Mouse (Mus musculus): ENCODE data around the gene Inpp5a. TPM values are rescaled to one million over a fixed set of nuclear protein-coding genes. Genes with fewer than 3 reads are reported as not detected.

Gene Inpp5a
- polyA plus RNA-seq, 1 experiment, result 27.5 TPM

DNA sequence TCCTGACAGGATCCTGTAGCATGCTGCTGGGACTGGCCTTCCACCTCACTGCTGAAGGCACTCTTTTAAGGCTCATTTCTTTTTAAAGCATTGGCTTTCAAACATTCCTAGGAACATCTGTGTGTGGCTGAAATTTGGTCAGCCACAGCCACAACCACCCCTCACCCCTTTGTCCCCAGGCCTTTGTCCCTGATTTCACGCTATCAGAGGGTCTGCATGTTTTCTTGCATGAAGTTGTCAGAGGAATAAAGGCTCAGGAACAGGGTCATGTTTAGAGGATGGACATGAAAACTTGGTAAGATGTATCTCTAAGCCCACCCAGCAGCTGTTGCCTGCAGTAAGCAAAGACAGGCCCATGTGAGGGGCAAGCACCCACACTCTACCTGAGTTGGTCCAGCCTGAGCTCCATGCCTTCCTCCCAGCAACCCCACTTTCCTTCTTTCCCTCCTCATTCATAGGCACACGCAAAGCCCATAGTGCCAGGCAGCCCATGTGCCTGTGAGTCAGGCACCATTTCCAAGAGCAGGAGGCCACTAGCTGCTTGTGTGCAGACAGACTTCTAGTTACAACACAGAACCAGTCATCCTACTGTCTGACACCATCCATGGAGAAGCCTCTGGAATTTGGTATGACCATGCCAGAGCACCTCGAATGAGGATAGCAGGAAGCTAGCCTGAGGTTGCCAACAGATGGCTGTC is 161.3 kb downstream of the Inpp5a start:
- Histone ChIP-seq H3K4me3 (ENCODE audit: insufficient read depth, low read depth, low read length) (no peak overlapping the region), H3K4me1 (ENCODE audit: control insufficient read depth, insufficient read depth, low read length) (no peaks in the 10 kb centered on the region), H3K36me3 (ENCODE audit: control insufficient read depth, insufficient read depth, low read length) (no peaks in the 10 kb centered on the region), H3K27ac (ENCODE audit: insufficient read depth, low read depth, low read length) (no peak overlapping the region), H3K27me3 (replicated peaks; ENCODE audit: control insufficient read depth, insufficient read depth, low read length) (no peaks in the 10 kb centered on the region)
- 86% methylated on average over 3 of the region's 3 CpGs for WGBS
- DNase-seq, result no peak
- TF ChIP-seq POLR2A (IDR thresholded peaks at IDR 0.05; ENCODE audit: low read depth, low read length), result no peak
- TF ChIP-seq CTCF (conservative IDR thresholded peaks at IDR 0.05; ENCODE audit: insufficient read depth, insufficient read length, low read depth, low read length), result no peak

DNA sequence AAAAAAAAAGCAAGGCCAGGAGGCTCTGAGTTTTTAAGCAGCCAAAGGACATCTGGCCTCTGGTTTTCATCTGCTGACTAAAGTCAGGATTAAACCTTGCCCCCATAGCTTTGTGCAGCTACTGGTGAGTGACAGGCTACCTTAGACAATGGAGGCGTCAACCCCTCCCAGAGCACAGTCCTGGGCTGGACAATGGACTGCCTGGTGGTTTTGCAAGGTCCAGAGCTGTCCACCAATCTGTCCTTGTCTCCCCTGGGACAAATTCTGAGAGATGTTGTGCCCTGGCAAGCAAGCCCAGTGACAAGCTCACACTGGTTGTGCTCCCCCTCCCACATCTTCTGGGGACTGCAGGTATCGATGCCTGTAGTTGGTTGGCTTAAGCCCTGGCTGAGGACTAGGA is 162.6 kb downstream of the Inpp5a start:
- TF ChIP-seq POLR2A (IDR thresholded peaks at IDR 0.05; ENCODE audit: low read depth, low read length) (no peak), CTCF (conservative IDR thresholded peaks at IDR 0.05; ENCODE audit: insufficient read depth, insufficient read length, low read depth, low read length) (no peak)
- Histone ChIP-seq H3K36me3 (ENCODE audit: control insufficient read depth, insufficient read depth, low read length) (no peaks in the 10 kb centered on the region), H3K4me3 (ENCODE audit: insufficient read depth, low read depth, low read length) (no peak overlapping the region), H3K27me3 (replicated peaks; ENCODE audit: control insufficient read depth, insufficient read depth, low read length) (no peaks in the 10 kb centered on the region), H3K4me1 (ENCODE audit: control insufficient read depth, insufficient read depth, low read length) (no peaks in the 10 kb centered on the region), H3K27ac (ENCODE audit: insufficient read depth, low read depth, low read length) (no peak overlapping the region)
- WGBS, result 85% methylated on average over 2 of the region's 2 CpGs
- DNase-seq, result peak; percentile 23

DNA sequence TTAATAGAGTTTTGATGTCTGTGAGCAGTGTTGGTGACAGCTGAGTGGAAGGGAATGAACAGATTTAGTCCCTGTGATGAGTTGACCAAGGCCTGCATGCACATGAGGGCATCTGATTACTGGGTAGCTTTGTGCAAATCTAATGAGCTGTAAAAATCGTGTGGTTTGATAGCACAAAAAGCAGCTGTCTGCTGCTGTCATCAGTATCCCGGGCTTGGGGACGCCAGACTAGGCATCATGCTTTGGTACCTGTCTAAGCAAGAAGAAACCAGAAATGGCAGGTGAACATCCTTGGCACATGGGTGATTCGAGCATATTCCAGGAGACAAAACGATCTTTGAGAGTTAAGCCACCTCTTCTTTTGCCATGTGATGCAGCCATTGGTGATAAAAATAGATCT is 167.4 kb downstream of the Inpp5a start:
- TF ChIP-seq CTCF (conservative IDR thresholded peaks at IDR 0.05; ENCODE audit: insufficient read depth, insufficient read length, low read depth, low read length) (no peak), POLR2A (IDR thresholded peaks at IDR 0.05; ENCODE audit: low read depth, low read length) (no peak)
- Histone ChIP-seq H3K4me3 (ENCODE audit: insufficient read depth, low read depth, low read length) (no peak overlapping the region), H3K4me1 (ENCODE audit: control insufficient read depth, insufficient read depth, low read length) (no peaks in the 10 kb centered on the region), H3K36me3 (ENCODE audit: control insufficient read depth, insufficient read depth, low read length) (peaks cover 1% of the 10 kb centered on the region), H3K27me3 (replicated peaks; ENCODE audit: control insufficient read depth, insufficient read depth, low read length) (no peaks in the 10 kb centered on the region), H3K27ac (ENCODE audit: insufficient read depth, low read depth, low read length) (no peak overlapping the region)
- DNase-seq, result no peak
- WGBS, result 68% methylated on average over 5 of the region's 5 CpGs

DNA sequence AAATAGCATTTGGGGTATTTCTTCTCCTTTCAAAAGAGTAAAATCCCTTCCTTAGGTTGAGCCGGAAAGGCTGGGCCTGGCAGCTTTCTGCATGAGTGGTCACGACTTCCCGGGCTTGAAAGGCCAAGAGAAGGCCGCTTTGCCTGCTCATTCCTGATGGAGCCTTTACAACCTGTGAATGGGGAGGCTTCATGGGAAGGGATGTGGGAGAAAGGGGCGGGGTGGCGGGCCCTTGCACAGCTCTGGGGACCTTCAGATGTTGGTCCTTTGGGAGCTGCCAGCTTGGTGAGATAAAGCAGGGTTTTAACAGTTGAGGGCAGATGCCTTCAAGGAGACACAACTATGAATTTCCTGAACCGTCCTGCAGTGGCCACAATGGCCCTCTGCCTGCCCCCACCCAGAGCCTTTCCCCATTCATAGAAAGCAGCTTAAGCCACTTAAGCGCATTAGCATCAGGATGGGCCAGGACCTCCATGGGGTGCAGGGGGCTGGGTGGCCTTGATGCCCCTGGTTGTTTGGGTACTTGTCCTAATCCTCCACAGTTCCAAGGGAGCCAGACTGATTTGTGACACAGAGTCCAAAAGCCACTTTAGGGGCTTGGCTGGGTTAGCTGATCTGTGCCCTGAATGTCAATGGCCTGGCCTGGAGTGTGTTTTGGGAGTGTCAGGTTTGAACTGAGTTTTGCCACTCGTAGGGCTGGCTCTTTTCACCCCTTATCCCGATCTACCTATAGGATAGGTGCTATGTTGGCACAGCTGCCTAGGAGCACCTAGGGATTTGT is 168.0 kb downstream of the Inpp5a start:
- TF ChIP-seq CTCF (conservative IDR thresholded peaks at IDR 0.05; ENCODE audit: insufficient read depth, insufficient read length, low read depth, low read length), result no peak
- TF ChIP-seq POLR2A (IDR thresholded peaks at IDR 0.05; ENCODE audit: low read depth, low read length), result no peak
- H3K27me3 ChIP-seq (replicated peaks; ENCODE audit: control insufficient read depth, insufficient read depth, low read length), result no peaks in the 10 kb centered on the region
- DNase-seq, result peak; percentile 8
- peaks cover 1% of the 10 kb centered on the region for H3K36me3 ChIP-seq (ENCODE audit: control insufficient read depth, insufficient read depth, low read length)
- WGBS, result 57% methylated on average over 10 of the region's 10 CpGs
- H3K4me3 ChIP-seq (ENCODE audit: insufficient read depth, low read depth, low read length), result no peak overlapping the region
- H3K27ac ChIP-seq (ENCODE audit: insufficient read depth, low read depth, low read length), result no peak overlapping the region
- H3K4me1 ChIP-seq (ENCODE audit: control insufficient read depth, insufficient read depth, low read length), result no peaks in the 10 kb centered on the region

DNA sequence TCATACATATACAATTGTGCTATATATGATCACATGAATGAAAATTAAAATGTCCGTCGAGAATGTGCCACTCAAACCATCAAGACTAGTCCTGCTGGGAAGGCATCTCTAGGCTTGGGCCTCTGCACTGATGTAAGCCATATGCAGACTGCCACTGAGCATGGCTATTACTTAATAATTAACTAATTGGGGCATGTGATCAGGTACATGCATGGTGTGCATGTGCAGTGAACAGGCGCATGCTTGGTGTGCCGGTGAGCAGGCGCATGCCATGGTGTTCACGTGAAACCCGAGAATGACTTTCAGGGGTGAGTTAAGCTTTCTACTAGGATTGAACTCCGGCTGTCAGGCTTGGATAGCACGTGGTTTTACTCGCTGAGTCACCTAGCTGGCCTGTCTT is 170.8 kb downstream of the Inpp5a start:
- H3K36me3 ChIP-seq (ENCODE audit: control insufficient read depth, insufficient read depth, low read length), result peaks cover 1% of the 10 kb centered on the region
- no peaks in the 10 kb centered on the region for H3K27me3 ChIP-seq (replicated peaks; ENCODE audit: control insufficient read depth, insufficient read depth, low read length)
- H3K4me1 ChIP-seq (ENCODE audit: control insufficient read depth, insufficient read depth, low read length), result no peaks in the 10 kb centered on the region
- peak; percentile 47 for DNase-seq
- no peak overlapping the region for H3K4me3 ChIP-seq (ENCODE audit: insufficient read depth, low read depth, low read length)
- H3K27ac ChIP-seq (ENCODE audit: insufficient read depth, low read depth, low read length), result no peak overlapping the region
- no peak for TF ChIP-seq CTCF (conservative IDR thresholded peaks at IDR 0.05; ENCODE audit: insufficient read depth, insufficient read length, low read depth, low read length)
- TF ChIP-seq POLR2A (IDR thresholded peaks at IDR 0.05; ENCODE audit: low read depth, low read length), result no peak
- 58% methylated on average over 10 of the region's 10 CpGs for WGBS

DNA sequence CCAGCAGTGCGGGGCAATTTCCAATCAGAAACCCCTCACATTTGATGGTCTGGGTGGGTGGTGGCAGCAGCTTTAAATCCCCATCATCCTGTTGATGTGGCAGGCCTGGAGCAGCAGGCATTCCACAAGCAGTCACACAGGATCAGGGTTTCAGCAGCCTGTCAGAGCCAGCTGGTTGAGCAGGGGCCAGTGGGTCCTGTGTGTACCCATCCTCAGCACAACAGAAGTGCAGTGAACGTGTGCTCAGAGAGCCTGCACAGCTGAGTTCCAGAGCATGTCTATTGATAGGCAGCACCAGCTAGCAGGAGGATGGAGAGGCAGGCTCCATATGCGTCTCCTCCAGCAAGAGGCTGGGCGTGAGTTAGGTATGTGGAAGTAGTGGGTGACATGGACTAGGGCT is 174.5 kb downstream of the Inpp5a start:
- 95% methylated on average over 4 of the region's 4 CpGs for WGBS
- Histone ChIP-seq H3K27me3 (replicated peaks; ENCODE audit: control insufficient read depth, insufficient read depth, low read length) (no peaks in the 10 kb centered on the region), H3K36me3 (ENCODE audit: control insufficient read depth, insufficient read depth, low read length) (peaks cover 1% of the 10 kb centered on the region), H3K27ac (ENCODE audit: insufficient read depth, low read depth, low read length) (no peak overlapping the region), H3K4me3 (ENCODE audit: insufficient read depth, low read depth, low read length) (no peak overlapping the region), H3K4me1 (ENCODE audit: control insufficient read depth, insufficient read depth, low read length) (no peaks in the 10 kb centered on the region)
- TF ChIP-seq POLR2A (IDR thresholded peaks at IDR 0.05; ENCODE audit: low read depth, low read length) (no peak), CTCF (conservative IDR thresholded peaks at IDR 0.05; ENCODE audit: insufficient read depth, insufficient read length, low read depth, low read length) (no peak)
- no peak for DNase-seq

DNA sequence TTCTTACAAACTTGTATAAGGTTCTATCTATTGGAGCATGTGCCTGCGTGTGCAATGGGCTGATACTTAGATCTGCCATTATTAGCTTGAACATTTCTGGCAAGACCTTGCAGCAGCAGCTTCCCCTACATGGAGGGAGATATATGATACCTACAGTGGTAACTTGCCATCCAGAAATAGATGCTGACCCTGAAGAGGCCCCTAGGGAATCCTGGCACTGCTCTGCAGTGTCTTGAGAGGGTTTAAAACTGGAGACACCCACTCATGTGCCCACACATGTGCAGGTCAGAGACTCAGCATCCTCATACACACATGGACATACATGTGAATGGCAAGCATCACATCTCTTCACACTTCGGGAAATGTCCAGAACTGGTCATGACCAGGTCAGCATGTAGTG is 175.3 kb downstream of the Inpp5a start:
- H3K4me3 ChIP-seq (ENCODE audit: insufficient read depth, low read depth, low read length), result no peak overlapping the region
- 90% methylated on average over 2 of the region's 2 CpGs for WGBS
- DNase-seq, result no peak
- H3K27ac ChIP-seq (ENCODE audit: insufficient read depth, low read depth, low read length), result no peak overlapping the region
- no peaks in the 10 kb centered on the region; the same call in 1 of the 2 replicates for H3K36me3 ChIP-seq (ENCODE audit: control insufficient read depth, insufficient read depth, low read length)
- no peaks in the 10 kb centered on the region for H3K27me3 ChIP-seq (replicated peaks; ENCODE audit: control insufficient read depth, insufficient read depth, low read length)
- H3K4me1 ChIP-seq (ENCODE audit: control insufficient read depth, insufficient read depth, low read length), result no peaks in the 10 kb centered on the region
- TF ChIP-seq POLR2A (IDR thresholded peaks at IDR 0.05; ENCODE audit: low read depth, low read length) (no peak), CTCF (conservative IDR thresholded peaks at IDR 0.05; ENCODE audit: insufficient read depth, insufficient read length, low read depth, low read length) (no peak)
